Mouse (Mus musculus) midbrain, embryonic 14.5 days (tissue): ENCODE results near the gene 1110065P20Rik. TPM values are rescaled to one million over a fixed set of nuclear protein-coding genes. Genes with fewer than 3 reads are reported as not detected.

Experiments
- ATAC-seq: fragments of 200-750 bp; cut with Nextera tagmentation; 2 replicates; pipeline ENCODE4 v1.8.0; 2017; ENCODE audit warnings: moderate number of reproducible peaks, moderate library complexity; ENCODE audit not compliant: low FRiP score, low TSS enrichment
- DNase-seq: peaks from one replicate; pipeline ENCODE4 v3.0.0-alpha.2; 2015
- H3K27ac ChIP-seq: fragments of 300-500 bp; sonication (generic); replicated peaks from 2 replicates; pipeline ENCODE4 v1.5.1; 2014; ENCODE audit warnings: mild to moderate bottlenecking, low read depth, low read length, moderate library complexity
- H3K27me3 ChIP-seq: fragments of 300-500 bp; sonication (generic); 2 replicates; pipeline ENCODE4 v1.6.1; 2014; ENCODE audit warnings: low read length, control low read depth, mixed read lengths; ENCODE audit not compliant: control insufficient read depth, insufficient read depth
- H3K36me3 ChIP-seq: fragments of 300-500 bp; sonication (generic); 2 replicates; pipeline ENCODE4 v1.6.1; 2014; ENCODE audit warnings: low read length, control low read depth; ENCODE audit not compliant: control insufficient read depth, insufficient read depth
- H3K4me1 ChIP-seq: fragments of 300-500 bp; sonication (generic); 2 replicates; pipeline ENCODE4 v1.6.1; 2014; ENCODE audit warnings: mild to moderate bottlenecking, antibody characterized with exemption, low read length, control low read depth; ENCODE audit not compliant: control insufficient read depth, insufficient read depth
- H3K4me2 ChIP-seq: fragments of 300-500 bp; sonication (generic); 2 replicates; pipeline ENCODE4 v1.6.1; 2014; ENCODE audit warnings: mild to moderate bottlenecking, low read length, moderate library complexity
- H3K4me3 ChIP-seq: fragments of 300-500 bp; sonication (generic); replicated peaks from 2 replicates; pipeline ENCODE4 v1.5.1; 2014; ENCODE audit warnings: low read depth, low read length
- H3K9ac ChIP-seq: fragments of 300-500 bp; sonication (generic); replicated peaks from 2 replicates; pipeline ENCODE4 v1.6.1; 2014; ENCODE audit warnings: mild to moderate bottlenecking, low read length, moderate library complexity
- H3K9me3 ChIP-seq: fragments of 300-500 bp; sonication (generic); 2 replicates; pipeline ENCODE4 v1.6.1; 2016; ENCODE audit warnings: low read length, control low read depth, mixed read lengths; ENCODE audit not compliant: control insufficient read depth
- WGBS: fragments of 180-500 bp; shearing (Covaris S2); extraction: QIAGEN DNeasy Blood & Tissue Kit; methylation state at CpG from one replicate; pipeline ENCODE4 v1.1.7; 2014; 5-methylcytosine and 5-hydroxymethylcytosine counted together
- polyA plus RNA-seq: library from polyadenylated mRNA; unstranded; fragments of >200 nt; fragmentation: Nextera tagmentation; extraction: Ambion mirVana; gene quantifications from 2 replicates; pipeline ENCODE4 v1.2.1, GENCODE M21; 2014

The 1110065P20Rik gene
- polyA plus RNA-seq: 85.1 and 110 TPM in 2 replicates

- Histone ChIP-seq H3K36me3 (peaks cover 36% of the 10 kb centered on the region), H3K4me2 (peak within 1 kb of the TSS; percentile 90), H3K4me3 (peak within 1 kb of the TSS; percentile 92), H3K27me3 (no peaks in the 10 kb centered on the region), H3K9me3 (no peaks in the 10 kb centered on the region), H3K27ac (peak within 1 kb of the TSS; percentile 96), H3K4me1 (peaks cover 23% of the 10 kb centered on the region), H3K9ac (peak within 1 kb of the TSS; percentile 84)
- ATAC-seq (peak; percentile 21), DNase-seq (peak; percentile 72)
- WGBS: under 1% methylated on average over 74 of the region's 75 CpGs
Measured at GRCm38 (mm10) chr4:124850933-124851658, at the start of gene 1110065P20Rik. 1110065P20Rik (minus strand) TSS chr4:124851196.

GRCm38 (mm10) chr4:124899906-124900305 lies 48.9 kb upstream of the 1110065P20Rik start:
- no peak for DNase-seq
- H3K27ac ChIP-seq: no peak overlapping the region
- WGBS: 57% methylated on average over 5 of the region's 5 CpGs

GRCm38 (mm10) chr4:124898428-124898827 lies 47.4 kb upstream of the 1110065P20Rik start:
- Histone ChIP-seq H3K4me1 (peaks cover 27% of the 10 kb centered on the region), H3K36me3 (no peaks in the 10 kb centered on the region), H3K9me3 (no peaks in the 10 kb centered on the region), H3K27me3 (peaks cover 19% of the 10 kb centered on the region), H3K4me3 (no peak overlapping the region), H3K4me2 (no peak overlapping the region), H3K9ac (no peak overlapping the region; the same call in 1 of the 2 replicates), H3K27ac (0 out of 2 replicates have a peak overlapping the region, but pooled peaks have one; percentile 32)
- DNase-seq (peak; percentile 47), ATAC-seq (no peak)
- WGBS: 5% methylated on average over 10 of the region's 10 CpGs

More at GRCm38 (mm10) chr4:124899906-124900305, 48.9 kb upstream of the 1110065P20Rik start:
- H3K9me3 ChIP-seq: no peaks in the 10 kb centered on the region
- peaks cover 13% of the 10 kb centered on the region for H3K27me3 ChIP-seq
- H3K36me3 ChIP-seq: no peaks in the 10 kb centered on the region
- no peak overlapping the region for H3K4me3 ChIP-seq
- ATAC-seq: no peak
- H3K4me2 ChIP-seq: no peak overlapping the region
- no peak overlapping the region for H3K9ac ChIP-seq
- peaks cover 22% of the 10 kb centered on the region for H3K4me1 ChIP-seq

- Histone ChIP-seq H3K27me3 (peaks cover 19% of the 10 kb centered on the region), H3K9ac (peak overlapping the region; percentile 68), H3K4me1 (peaks cover 21% of the 10 kb centered on the region), H3K9me3 (no peaks in the 10 kb centered on the region), H3K36me3 (no peaks in the 10 kb centered on the region), H3K27ac (peak overlapping the region; percentile 13; the same call in 1 of the 2 replicates), H3K4me3 (peak overlapping the region; percentile 45), H3K4me2 (peak overlapping the region; percentile 78)
- 1% methylated on average over 83 of the region's 83 CpGs for WGBS
- ATAC-seq (peak; percentile 80), DNase-seq (peak; percentile 86)
Measured at GRCm38 (mm10) chr4:124894508-124895428, 43.8 kb upstream of the 1110065P20Rik start.

GRCm38 (mm10) chr4:124893769-124894168 lies 42.8 kb upstream of the 1110065P20Rik start:
- Histone ChIP-seq H3K4me1 (peaks cover 15% of the 10 kb centered on the region), H3K27me3 (peaks cover 19% of the 10 kb centered on the region), H3K36me3 (no peaks in the 10 kb centered on the region), H3K9me3 (no peaks in the 10 kb centered on the region), H3K27ac (no peak overlapping the region), H3K9ac (no peak overlapping the region), H3K4me2 (peak overlapping the region; percentile 78), H3K4me3 (peak overlapping the region; percentile 45; the same call in 1 of the 2 replicates)
- 18% methylated on average over 6 of the region's 6 CpGs for WGBS
- DNase-seq (no peak), ATAC-seq (no peak; the same call in 1 of the 2 replicates)

- WGBS: 85% methylated on average over 5 of the region's 5 CpGs
- peaks cover 11% of the 10 kb centered on the region for H3K27me3 ChIP-seq
- H3K4me3 ChIP-seq: no peak overlapping the region
- ATAC-seq (no peak), DNase-seq (no peak)
- peaks cover 5% of the 10 kb centered on the region; the same call in 1 of the 2 replicates for H3K4me1 ChIP-seq
- no peak overlapping the region for H3K4me2 ChIP-seq
- H3K36me3 ChIP-seq: no peaks in the 10 kb centered on the region
- H3K9ac ChIP-seq: no peak overlapping the region
- H3K27ac ChIP-seq: no peak overlapping the region
- no peaks in the 10 kb centered on the region for H3K9me3 ChIP-seq
Measured at GRCm38 (mm10) chr4:124890831-124891230, 39.8 kb upstream of the 1110065P20Rik start.

- peaks cover 6% of the 10 kb centered on the region; the same call in 1 of the 2 replicates for H3K27me3 ChIP-seq
- DNase-seq (no peak), ATAC-seq (no peak)
- no peak overlapping the region for H3K9ac ChIP-seq
- peaks cover 5% of the 10 kb centered on the region; the same call in 1 of the 2 replicates for H3K4me1 ChIP-seq
- H3K4me3 ChIP-seq: no peak overlapping the region
- H3K36me3 ChIP-seq: no peaks in the 10 kb centered on the region
- no peak overlapping the region for H3K27ac ChIP-seq
- no peak overlapping the region for H3K4me2 ChIP-seq
- H3K9me3 ChIP-seq: no peaks in the 10 kb centered on the region
- WGBS: 85% methylated on average over 2 of the region's 2 CpGs
Measured at GRCm38 (mm10) chr4:124889935-124890334, 38.9 kb upstream of the 1110065P20Rik start.

GRCm38 (mm10) chr4:124888702-124889101 lies 37.7 kb upstream of the 1110065P20Rik start:
- H3K4me2 ChIP-seq: no peak overlapping the region
- no peaks in the 10 kb centered on the region for H3K9me3 ChIP-seq
- H3K9ac ChIP-seq: no peak overlapping the region
- H3K27me3 ChIP-seq: no peaks in the 10 kb centered on the region
- no peak for DNase-seq
- no peak overlapping the region for H3K27ac ChIP-seq
- H3K4me1 ChIP-seq: peaks cover 1% of the 10 kb centered on the region; the same call in 1 of the 2 replicates
- 61% methylated on average over 7 of the region's 7 CpGs for WGBS
- H3K36me3 ChIP-seq: no peaks in the 10 kb centered on the region
- ATAC-seq: no peak
- H3K4me3 ChIP-seq: no peak overlapping the region
